Mouse (Mus musculus): Measurements from ENCODE around the gene Aars.

DNA sequence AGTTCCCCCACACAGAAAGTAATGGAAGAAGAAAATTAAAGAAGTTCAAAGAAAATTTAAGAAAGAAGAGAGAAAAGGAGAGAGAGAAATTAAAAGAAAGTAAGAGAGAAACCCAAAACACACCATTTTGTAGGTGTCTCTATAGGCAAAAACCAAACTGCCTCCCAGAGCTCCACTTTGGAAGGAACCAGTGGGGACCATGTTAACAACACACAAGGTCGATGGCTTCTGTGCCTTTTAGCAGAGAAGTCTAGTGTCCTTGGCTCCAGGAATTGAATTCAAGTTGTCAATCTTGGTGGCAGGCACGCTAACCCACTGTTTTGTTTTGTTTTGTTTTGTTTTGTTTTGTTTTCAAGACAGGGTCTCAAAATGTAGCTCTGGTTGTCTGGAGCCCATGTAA is 29.9 kb downstream of the Aars start:
- TF ChIP-seq POLR2A (IDR thresholded peaks at IDR 0.05; ENCODE audit: low read depth, low read length) (no peak), CTCF (IDR thresholded peaks at IDR 0.05; ENCODE audit: extremely low read depth, insufficient read depth, insufficient read length, insufficient replicate concordance) (no peak)

Measured in spleen, adult 2 months (tissue).